Mouse (Mus musculus) bone marrow, adult 2 months (tissue): ENCODE measurements around the gene Sox8.

Experiments used
- CTCF ChIP-seq: fragments of 200-500 bp; IDR thresholded peaks from 2 replicates; pipeline ENCODE4 v1.5.1; 2011; ENCODE audit warnings: low read length, control low read depth; ENCODE audit not compliant: control insufficient read depth, insufficient read depth
- POLR2A ChIP-seq: fragments of 200-500 bp; IDR thresholded peaks from 2 replicates; pipeline ENCODE4 v1.6.1; 2011; ENCODE audit warnings: low read depth, mild to moderate bottlenecking, control low read depth, low read length, borderline replicate concordance; ENCODE audit not compliant: control insufficient read depth

GRCm38 (mm10) chr17:25583099-25583498 lies 12.6 kb upstream of the Sox8 start:
- no peak for TF ChIP-seq CTCF
- TF ChIP-seq POLR2A, result no peak
